Mouse (Mus musculus) heart, postnatal 36 days (tissue): ENCODE results near the gene Sugct. TPM values are rescaled to one million over a fixed set of nuclear protein-coding genes. Genes with fewer than 3 reads are reported as not detected.
A peak's percentile ranks its signal among the peaks of the same experiment; 100 is the strongest.

Source experiments
- DNase-seq, 2 experiments: peaks; one replicate each; pipeline ENCODE4 v3.0.0; 2021 to 2022
- intact Hi-C: fragments of 180-260 bp; cut with DNase I; formaldehyde crosslinking; loops from one replicate; pipeline ENCODE4 v1.15.1; 2025
- total RNA-seq, 2 experiments: library from RNA; stranded (reverse); gene quantifications; 2 replicates each; pipeline ENCODE4 v1.2.3; 2021

Sugct gene
- total RNA-seq, result under 1 TPM; 0.78 to 0.98 TPM

- intact Hi-C loops, result loop anchor here (1.0 to 5.0 kb wide), 2 partner anchors 109 to 297 kb away; partner anchors contain the start of gene Yae1d1
- peak; percentile 100 for DNase-seq
Measured at GRCm38 (mm10) chr13:17694911-17695699, at the start of gene Sugct, which contains the start of gene Mplkip. TSS of gene Sugct (minus strand) at chr13:17695553. TSS of gene Mplkip (plus strand) at chr13:17695192.

GRCm38 (mm10) chr13:17728798-17729197 is 33.4 kb upstream of the Sugct start:
- intact Hi-C loops, result no loop called here
- no peak for DNase-seq

DNA sequence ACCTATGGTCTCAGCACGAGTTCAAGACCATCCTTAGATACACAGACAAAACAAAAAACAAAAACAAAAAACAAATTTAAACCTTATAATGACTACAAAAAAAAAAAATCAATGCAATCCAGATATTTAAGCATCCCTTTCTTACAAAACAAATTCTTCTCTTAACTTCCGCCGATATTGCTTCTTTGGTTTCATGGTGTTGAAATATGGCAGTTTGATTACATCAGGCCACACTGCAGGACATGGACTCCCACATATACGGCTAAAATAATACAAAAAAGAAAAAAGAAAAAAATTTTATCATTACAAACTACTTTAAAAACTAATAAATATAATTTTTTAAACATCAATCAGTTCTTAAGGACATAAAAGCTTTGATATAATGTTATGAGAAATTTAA is 32.6 kb upstream of the Sugct start:
- no peak for DNase-seq
- intact Hi-C loops, result no loop called here

GRCm38 (mm10) chr13:17717357-17717756 is 22.0 kb upstream of the Sugct start:
- DNase-seq, result no peak
- intact Hi-C loops, result no loop called here

DNA sequence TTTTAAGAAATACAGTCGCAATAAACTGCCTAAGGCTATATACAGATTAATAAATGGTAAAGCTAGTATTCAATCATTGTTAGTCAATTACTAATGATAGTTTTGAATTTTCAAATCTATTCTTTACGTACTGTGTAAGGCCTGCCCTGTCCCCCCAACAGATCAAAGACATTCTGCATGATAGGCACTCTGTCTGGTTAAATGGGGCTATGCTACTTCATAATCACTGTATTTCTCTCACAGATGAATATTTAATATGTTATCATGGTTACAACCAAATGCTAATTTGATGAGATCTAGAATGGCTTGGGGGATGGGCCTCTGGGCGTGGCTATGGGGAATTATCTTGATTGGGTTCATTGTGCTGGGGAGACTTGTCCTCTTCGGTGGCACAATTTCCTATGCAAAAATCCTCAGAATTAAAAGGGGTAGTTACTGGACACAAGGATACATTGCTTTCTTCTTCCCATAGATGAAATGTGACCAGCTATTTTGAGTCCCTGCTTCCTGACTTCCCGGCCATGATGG is 13.5 kb upstream of the Sugct start:
- intact Hi-C loops, result no loop called here
- DNase-seq, result no peak

GRCm38 (mm10) chr13:17705188-17705826 is 10.0 kb upstream of the Sugct start:
- intact Hi-C loops, result no loop called here
- DNase-seq, result no peak

- intact Hi-C loops, result no loop called here
- no peak for DNase-seq
Measured at GRCm38 (mm10) chr13:17702311-17702710, 7.0 kb upstream of the Sugct start.

GRCm38 (mm10) chr13:17701322-17701721 is 6.0 kb upstream of the Sugct start:
- intact Hi-C loops, result no loop called here
- no peak for DNase-seq

GRCm38 (mm10) chr13:17700090-17700715 is 4.8 kb upstream of the Sugct start:
- no peak for DNase-seq
- intact Hi-C loops, result no loop called here

DNA sequence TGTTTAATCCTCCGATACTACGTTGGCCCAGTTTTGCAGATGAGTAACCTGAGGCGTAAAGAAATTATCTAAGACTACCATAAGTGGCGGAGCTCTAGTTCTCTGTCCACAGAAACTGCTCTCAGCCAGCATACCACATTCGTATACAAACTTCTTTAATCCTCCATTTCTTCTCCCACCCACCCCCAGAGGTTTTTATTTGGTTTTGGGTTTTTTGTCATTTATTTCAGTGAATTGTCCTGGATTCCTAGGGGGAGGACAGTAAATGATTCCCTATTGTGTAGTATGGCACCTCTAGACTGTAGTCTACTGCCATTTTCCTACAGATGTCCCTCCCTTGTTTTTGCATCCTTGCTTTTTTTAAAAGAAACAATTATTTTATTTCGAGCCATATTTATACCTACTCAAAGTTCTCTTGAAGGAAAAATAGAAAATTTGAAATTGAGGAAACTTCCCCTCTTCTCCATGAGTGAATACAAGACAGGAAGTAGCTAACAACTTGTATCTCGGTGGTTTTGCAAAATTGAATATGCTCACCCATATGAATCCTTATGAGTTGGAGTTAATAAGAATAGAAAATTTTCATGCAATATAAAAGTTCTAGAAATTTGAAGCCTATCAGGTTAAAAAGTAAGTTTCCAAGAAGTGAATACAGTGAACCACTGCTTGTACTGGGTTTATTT is 686 bp upstream of the Sugct start:
- intact Hi-C loops, result loop anchor here (1.0 kb wide), 1 partner anchor 108 kb away; no protein-coding TSS in a partner anchor
- no peak for DNase-seq

- no peak for DNase-seq
- intact Hi-C loops, result loop anchor here (5.0 kb wide), 1 partner anchor 298 kb away; the partner anchor contains the start of gene Yae1d1
Measured at GRCm38 (mm10) chr13:17694414-17694813, 939 bp downstream of the Sugct start.

GRCm38 (mm10) chr13:17693816-17694215 is 1.5 kb downstream of the Sugct start:
- intact Hi-C loops, result loop anchor here (5.0 kb wide), 1 partner anchor 298 kb away; the partner anchor contains the start of gene Yae1d1
- no peak for DNase-seq

GRCm38 (mm10) chr13:17691436-17691835 is 3.9 kb downstream of the Sugct start:
- intact Hi-C loops, result loop anchor here (5.0 kb wide), 1 partner anchor 301 kb away; the partner anchor contains the start of gene Yae1d1
- no peak for DNase-seq

- intact Hi-C loops, result loop anchor here (5.0 kb wide), 1 partner anchor 302 kb away; the partner anchor contains the start of gene Yae1d1
- no peak for DNase-seq
Measured at GRCm38 (mm10) chr13:17690686-17691085, 4.7 kb downstream of the Sugct start.

DNA sequence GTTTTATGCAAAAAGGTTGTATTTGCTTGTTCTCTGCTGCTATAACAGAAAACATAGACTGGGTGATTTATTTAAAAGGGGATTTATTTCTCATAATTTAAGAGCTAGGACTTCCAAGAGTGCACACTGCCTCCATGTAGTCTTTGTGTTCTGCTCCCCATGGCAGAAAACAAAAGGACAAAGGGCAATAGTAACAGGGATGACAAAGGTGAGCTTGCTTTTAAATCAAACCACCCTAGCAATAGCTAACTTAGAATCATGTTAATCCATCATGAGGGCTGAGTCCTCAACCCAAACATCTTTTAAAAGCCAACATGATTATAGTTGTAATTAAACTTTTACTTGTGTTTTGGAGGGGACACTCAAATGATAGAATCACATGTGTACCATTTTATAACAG is 5.9 kb downstream of the Sugct start:
- DNase-seq, result no peak
- intact Hi-C loops, result no loop called here

GRCm38 (mm10) chr13:17671122-17671521 is 24.2 kb downstream of the Sugct start:
- intact Hi-C loops, result no loop called here
- DNase-seq, result no peak

- intact Hi-C loops, result no loop called here
- no peak for DNase-seq
Measured at GRCm38 (mm10) chr13:17667380-17667779, 28.0 kb downstream of the Sugct start.

DNA sequence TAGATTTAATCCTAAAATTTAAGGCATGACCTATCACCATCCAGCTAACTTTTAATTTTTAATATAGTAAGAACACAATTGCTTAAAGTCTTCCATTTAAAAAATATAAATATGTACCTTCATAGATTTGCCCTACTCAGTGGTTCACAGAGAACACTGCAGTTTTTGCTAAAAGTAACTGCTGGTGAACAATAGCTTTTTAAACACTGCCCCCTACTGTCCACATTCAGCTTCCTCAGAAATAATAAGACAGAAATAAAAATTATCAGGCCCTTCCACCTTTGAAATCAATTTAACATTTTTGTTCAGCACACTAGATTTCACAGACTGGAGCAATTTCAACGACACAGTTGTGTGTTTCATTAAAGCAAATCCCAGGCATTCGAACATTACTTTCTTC is 53.1 kb downstream of the Sugct start:
- intact Hi-C loops, result no loop called here

GRCm38 (mm10) chr13:17638008-17638407 is 57.3 kb downstream of the Sugct start:
- intact Hi-C loops, result no loop called here
- DNase-seq, result no peak

More for the DNA sequence above, 53.1 kb downstream of the Sugct start:
- DNase-seq, result no peak

DNA sequence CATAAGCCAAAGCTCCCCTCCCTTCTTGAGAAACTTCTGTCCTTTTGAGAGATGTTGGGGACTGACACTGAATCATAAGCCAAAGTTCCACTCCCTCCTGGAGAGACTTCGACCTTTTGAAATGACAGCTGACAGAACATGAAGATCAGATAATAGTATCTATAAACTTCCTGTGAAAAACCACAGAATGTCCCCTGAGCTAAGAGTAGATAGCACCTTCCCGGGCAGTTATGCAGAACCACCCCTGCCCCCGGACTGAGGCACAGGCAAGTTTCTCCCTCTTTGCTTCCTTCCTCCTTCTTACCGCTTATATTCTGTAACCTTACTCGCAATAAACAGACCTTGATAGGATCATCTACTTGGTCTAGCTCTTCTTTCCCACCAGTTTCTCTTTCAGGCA is 68.2 kb downstream of the Sugct start:
- intact Hi-C loops, result no loop called here

More for the DNA sequence above, 68.2 kb downstream of the Sugct start:
- no peak for DNase-seq
